Mouse (Mus musculus): ENCODE results near the gene Gnb2. TPM values are rescaled to one million over a fixed set of nuclear protein-coding genes. Genes with fewer than 3 reads are reported as not detected.

The Gnb2 gene
- total RNA-seq, 2 experiments from 2014 or later: 777 to 806 TPM

- intact Hi-C loops (cut with DNase I): no loop called here
- DNase-seq (ENCODE audit: low spot score in 2 of 2): no peak
These were observed 11.6 kb upstream of the Gnb2 start for GRCm38 (mm10) chr5:137544926-137545325.

GRCm38 (mm10) chr5:137541768-137542540, 8.6 kb upstream of the Gnb2 start:
- intact Hi-C loops (cut with DNase I): no loop called here
- no peak for DNase-seq (ENCODE audit: low spot score in 2 of 2)

GRCm38 (mm10) chr5:137540991-137541390, 7.7 kb upstream of the Gnb2 start:
- intact Hi-C loops (cut with DNase I): no loop called here
- no peak for DNase-seq (ENCODE audit: low spot score in 2 of 2)

GRCm38 (mm10) chr5:137539291-137539801, 6.0 kb upstream of the Gnb2 start:
- peak; percentile 68 to 85 for DNase-seq (ENCODE audit: low spot score in 2 of 2)
- intact Hi-C loops (cut with DNase I): no loop called here

GRCm38 (mm10) chr5:137537461-137537860, 4.2 kb upstream of the Gnb2 start:
- intact Hi-C loops (cut with DNase I): no loop called here

GRCm38 (mm10) chr5:137535318-137535717, 2.0 kb upstream of the Gnb2 start:
- no peak for DNase-seq (ENCODE audit: low spot score in 2 of 2)
- intact Hi-C loops (cut with DNase I): no loop called here

More at GRCm38 (mm10) chr5:137537461-137537860, 4.2 kb upstream of the Gnb2 start:
- DNase-seq (ENCODE audit: low spot score in 2 of 2): no peak

- no peak for DNase-seq (ENCODE audit: low spot score in 2 of 2)
- intact Hi-C loops (cut with DNase I): loop anchor here (5.0 kb wide), 1 partner anchor 68 kb away; the partner anchor contains the start of gene Mospd3
These were observed 1.5 kb upstream of the Gnb2 start for GRCm38 (mm10) chr5:137534762-137535161.

GRCm38 (mm10) chr5:137532808-137533116, 548 bp downstream of the Gnb2 start:
- intact Hi-C loops (cut with DNase I): loop anchor here (5.0 kb wide), 1 partner anchor 70 kb away; the partner anchor contains the start of gene Mospd3
- DNase-seq (ENCODE audit: low spot score in 2 of 2): no peak

GRCm38 (mm10) chr5:137532131-137532807, 1.0 kb downstream of the Gnb2 start:
- intact Hi-C loops (cut with DNase I): loop anchor here (5.0 kb wide), 1 partner anchor 70 kb away; the partner anchor contains the start of gene Mospd3
- peak in 1 of 2 experiments; percentile 37 for DNase-seq (ENCODE audit: low spot score in 2 of 2)

GRCm38 (mm10) chr5:137531414-137532130, 1.7 kb downstream of the Gnb2 start:
- intact Hi-C loops (cut with DNase I): loop anchor here (5.0 kb wide), 1 partner anchor 71 kb away; the partner anchor contains the start of gene Mospd3

GRCm38 (mm10) chr5:137530588-137531413, 2.5 kb downstream of the Gnb2 start:
- intact Hi-C loops (cut with DNase I): loop anchor here (5.0 kb wide), 1 partner anchor 72 kb away; the partner anchor contains the start of gene Mospd3
- peak; percentile 84 to 91 for DNase-seq (ENCODE audit: low spot score in 2 of 2)

More at GRCm38 (mm10) chr5:137531414-137532130, 1.7 kb downstream of the Gnb2 start:
- DNase-seq (ENCODE audit: low spot score in 2 of 2): no peak

GRCm38 (mm10) chr5:137530075-137530474, 3.2 kb downstream of the Gnb2 start:
- no peak for DNase-seq (ENCODE audit: low spot score in 2 of 2)

GRCm38 (mm10) chr5:137529221-137529995, 3.9 kb downstream of the Gnb2 start:
- DNase-seq (ENCODE audit: low spot score in 2 of 2): no peak
- intact Hi-C loops (cut with DNase I): no loop called here

More at GRCm38 (mm10) chr5:137530075-137530474, 3.2 kb downstream of the Gnb2 start:
- intact Hi-C loops (cut with DNase I): loop anchor here (5.0 kb wide), 1 partner anchor 72 kb away; the partner anchor contains the start of gene Mospd3

- intact Hi-C loops (cut with DNase I): no loop called here
- no peak for DNase-seq (ENCODE audit: low spot score in 2 of 2)
These were observed 4.9 kb downstream of the Gnb2 start for GRCm38 (mm10) chr5:137528247-137528968.

- DNase-seq (ENCODE audit: low spot score in 2 of 2): no peak
- intact Hi-C loops (cut with DNase I): no loop called here
These were observed 5.9 kb downstream of the Gnb2 start for GRCm38 (mm10) chr5:137527413-137527812.

- intact Hi-C loops (cut with DNase I): no loop called here
- DNase-seq (ENCODE audit: low spot score in 2 of 2): no peak
These were observed 6.9 kb downstream of the Gnb2 start for GRCm38 (mm10) chr5:137526192-137526936.

GRCm38 (mm10) chr5:137525511-137525910, 7.8 kb downstream of the Gnb2 start:
- intact Hi-C loops (cut with DNase I): no loop called here
- no peak for DNase-seq (ENCODE audit: low spot score in 2 of 2)

All from left cerebral cortex, postnatal 14 days (tissue).